Mouse (Mus musculus): ENCODE data around the gene Noct. TPM values are rescaled to one million over a fixed set of nuclear protein-coding genes. Genes with fewer than 3 reads are reported as not detected.

Gene Noct
- polyA plus RNA-seq, 1 experiment from 2014 or later: 21.5 TPM

DNA sequence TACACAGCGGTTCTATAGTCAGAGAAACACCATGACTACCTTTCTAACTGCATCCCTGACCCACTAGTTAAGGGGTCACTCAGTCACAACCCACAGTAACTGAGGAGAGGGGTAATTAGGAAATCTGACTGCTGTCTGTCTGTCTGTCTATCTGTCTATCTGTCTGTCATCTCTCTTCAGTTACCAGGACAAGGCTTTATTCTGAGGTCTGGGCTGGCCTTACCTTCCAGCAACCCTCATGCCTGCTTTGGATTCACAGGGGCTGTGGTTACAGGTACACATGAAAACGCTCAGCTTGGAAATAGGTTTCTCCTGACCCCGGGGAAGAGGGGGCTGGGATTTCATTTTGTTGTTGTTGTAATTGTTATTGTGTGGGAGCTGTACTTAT lies 27.5 kb upstream of the Noct start:
- no peaks in the 10 kb centered on the region for H3K9me3 ChIP-seq
- no peak overlapping the region for H3K4me2 ChIP-seq
- no peak overlapping the region for H3K9ac ChIP-seq
- H3K4me1 ChIP-seq (replicated peaks): 0 out of 2 replicates have a peak, but pooled peaks cover 5% of the 10 kb centered on the region
- no peak overlapping the region for H3K4me3 ChIP-seq
- WGBS: 92% methylated on average over 3 of the region's 3 CpGs
- no peak for ATAC-seq (ENCODE audit: low read depth)
- no peaks in the 10 kb centered on the region for H3K36me3 ChIP-seq
- no peaks in the 10 kb centered on the region for H3K27me3 ChIP-seq
- no peak overlapping the region for H3K27ac ChIP-seq (replicated peaks)

DNA sequence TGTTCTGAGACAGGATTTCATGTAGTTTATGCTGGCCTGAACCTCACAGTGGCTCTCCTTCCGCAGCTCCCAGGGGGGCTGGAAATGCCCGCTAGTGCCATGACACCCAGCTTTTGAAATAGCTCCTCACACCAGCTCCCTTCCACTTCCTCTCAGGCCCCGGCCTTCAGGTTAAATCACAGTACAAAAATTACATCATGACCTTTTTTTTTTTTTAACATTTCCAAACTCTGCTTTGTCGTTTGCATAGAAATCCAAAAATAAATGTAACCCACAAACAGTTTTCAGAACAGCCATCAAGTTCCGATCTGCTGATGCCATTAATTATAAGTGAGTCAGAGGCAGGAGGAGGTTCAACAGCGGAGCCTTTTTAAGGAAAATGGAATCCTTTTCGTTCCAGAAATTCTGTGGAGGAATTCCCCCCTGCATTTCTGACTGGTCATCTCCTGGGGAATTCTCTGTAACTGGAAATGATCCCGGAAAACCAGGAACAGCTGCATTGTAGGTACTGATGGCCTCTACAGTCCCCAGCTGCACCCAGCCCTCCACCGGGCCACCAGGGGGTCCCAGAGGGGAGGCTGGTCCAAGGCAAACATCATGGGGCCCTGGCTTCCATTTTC lies 27.0 kb upstream of the Noct start:
- Histone ChIP-seq H3K27me3 (no peaks in the 10 kb centered on the region), H3K4me2 (no peak overlapping the region), H3K9ac (no peak overlapping the region), H3K27ac (replicated peaks) (no peak overlapping the region), H3K36me3 (no peaks in the 10 kb centered on the region), H3K4me3 (no peak overlapping the region), H3K4me1 (replicated peaks) (0 out of 2 replicates have a peak, but pooled peaks cover 5% of the 10 kb centered on the region), H3K9me3 (no peaks in the 10 kb centered on the region)
- no peak for ATAC-seq (ENCODE audit: low read depth)
- 70% methylated on average over 9 of the region's 9 CpGs for WGBS

GRCm38 (mm10) chr3:51198291-51198690 lies 26.0 kb upstream of the Noct start:
- WGBS: 70% methylated on average over 1 of the region's 1 CpGs
- Histone ChIP-seq H3K36me3 (no peaks in the 10 kb centered on the region), H3K27ac (replicated peaks) (no peak overlapping the region), H3K4me3 (no peak overlapping the region), H3K9ac (no peak overlapping the region), H3K27me3 (no peaks in the 10 kb centered on the region), H3K4me1 (replicated peaks) (0 out of 2 replicates have a peak, but pooled peaks cover 5% of the 10 kb centered on the region), H3K4me2 (no peak overlapping the region), H3K9me3 (no peaks in the 10 kb centered on the region)
- no peak for ATAC-seq (ENCODE audit: low read depth)

- 79% methylated on average over 6 of the region's 6 CpGs for WGBS
- Histone ChIP-seq H3K4me3 (no peak overlapping the region), H3K27ac (replicated peaks) (no peak overlapping the region), H3K36me3 (no peaks in the 10 kb centered on the region), H3K9ac (no peak overlapping the region), H3K27me3 (no peaks in the 10 kb centered on the region), H3K9me3 (no peaks in the 10 kb centered on the region), H3K4me1 (replicated peaks) (0 out of 2 replicates have a peak, but pooled peaks cover 5% of the 10 kb centered on the region), H3K4me2 (no peak overlapping the region)
- no peak for ATAC-seq (ENCODE audit: low read depth)
These were observed 25.1 kb upstream of the Noct start for GRCm38 (mm10) chr3:51199130-51199529.

GRCm38 (mm10) chr3:51200311-51200710 lies 23.9 kb upstream of the Noct start:
- H3K4me3 ChIP-seq: no peak overlapping the region
- ATAC-seq (ENCODE audit: low read depth): no peak
- no peaks in the 10 kb centered on the region for H3K9me3 ChIP-seq
- H3K4me2 ChIP-seq: no peak overlapping the region
- H3K27ac ChIP-seq (replicated peaks): no peak overlapping the region
- H3K9ac ChIP-seq: no peak overlapping the region
- H3K4me1 ChIP-seq (replicated peaks): 0 out of 2 replicates have a peak, but pooled peaks cover 5% of the 10 kb centered on the region
- WGBS: 88% methylated on average over 4 of the region's 4 CpGs
- no peaks in the 10 kb centered on the region for H3K27me3 ChIP-seq
- no peaks in the 10 kb centered on the region for H3K36me3 ChIP-seq

GRCm38 (mm10) chr3:51200894-51201293 lies 23.4 kb upstream of the Noct start:
- no peak for ATAC-seq (ENCODE audit: low read depth)

DNA sequence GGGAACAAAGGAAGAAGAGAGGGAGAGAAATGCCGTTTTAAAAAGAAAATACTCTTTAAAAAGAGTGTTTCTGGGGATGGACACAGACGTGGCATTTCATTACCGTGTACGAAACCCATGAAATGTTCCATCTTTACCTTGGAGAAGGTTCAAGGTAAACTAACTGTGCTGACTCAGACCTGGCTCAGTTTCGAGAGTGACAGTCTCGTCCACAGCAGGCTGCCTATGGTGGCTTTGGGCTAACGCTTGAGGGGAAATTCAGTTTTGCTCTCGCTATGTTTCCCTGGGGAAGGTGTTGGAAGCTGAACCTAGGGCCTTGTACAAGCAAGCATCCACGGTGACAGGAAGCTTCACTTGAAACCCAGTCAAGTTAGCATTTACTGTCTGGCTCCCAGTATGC lies 22.3 kb upstream of the Noct start:
- no peaks in the 10 kb centered on the region for H3K9me3 ChIP-seq
- no peak overlapping the region for H3K27ac ChIP-seq (replicated peaks)
- WGBS: 74% methylated on average over 9 of the region's 9 CpGs
- H3K9ac ChIP-seq: no peak overlapping the region
- no peak for ATAC-seq (ENCODE audit: low read depth)
- H3K27me3 ChIP-seq: no peaks in the 10 kb centered on the region
- no peak overlapping the region for H3K4me2 ChIP-seq
- H3K36me3 ChIP-seq: no peaks in the 10 kb centered on the region
- no peak overlapping the region for H3K4me3 ChIP-seq
- 0 out of 2 replicates have a peak, but pooled peaks cover 4% of the 10 kb centered on the region for H3K4me1 ChIP-seq (replicated peaks)

More at GRCm38 (mm10) chr3:51200894-51201293, 23.4 kb upstream of the Noct start:
- Histone ChIP-seq H3K4me3 (no peak overlapping the region), H3K27ac (replicated peaks) (no peak overlapping the region), H3K36me3 (no peaks in the 10 kb centered on the region), H3K27me3 (no peaks in the 10 kb centered on the region), H3K9me3 (no peaks in the 10 kb centered on the region), H3K4me2 (no peak overlapping the region), H3K9ac (no peak overlapping the region), H3K4me1 (replicated peaks) (0 out of 2 replicates have a peak, but pooled peaks cover 2% of the 10 kb centered on the region)
- WGBS: 93% methylated on average over 7 of the region's 7 CpGs

GRCm38 (mm10) chr3:51202491-51202987 lies 21.7 kb upstream of the Noct start:
- Histone ChIP-seq H3K9ac (no peak overlapping the region), H3K36me3 (no peaks in the 10 kb centered on the region), H3K27me3 (no peaks in the 10 kb centered on the region), H3K9me3 (no peaks in the 10 kb centered on the region), H3K4me2 (no peak overlapping the region), H3K27ac (replicated peaks) (no peak overlapping the region), H3K4me1 (replicated peaks) (0 out of 2 replicates have a peak, but pooled peaks cover 4% of the 10 kb centered on the region), H3K4me3 (no peak overlapping the region)
- 87% methylated on average over 8 of the region's 8 CpGs for WGBS
- no peak for ATAC-seq (ENCODE audit: low read depth)

DNA sequence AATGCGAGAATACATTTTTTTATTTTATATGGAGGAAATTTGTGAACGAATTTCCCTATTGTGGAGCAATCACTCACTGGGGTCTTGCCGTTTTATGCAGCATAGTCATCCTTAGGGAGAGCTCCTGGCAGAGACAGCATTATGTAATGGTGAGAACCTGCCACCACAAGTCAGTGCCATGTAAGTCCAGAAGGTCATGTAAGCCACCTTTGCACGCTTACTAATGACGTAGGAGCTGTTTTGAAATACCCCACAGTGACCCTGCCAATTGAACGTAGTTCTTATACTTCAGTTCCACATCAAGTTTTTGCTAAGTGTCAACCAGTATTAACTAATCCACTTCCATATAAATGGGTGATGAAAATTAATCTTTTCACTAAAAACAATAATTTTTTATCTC lies 20.3 kb upstream of the Noct start:
- Histone ChIP-seq H3K27me3 (no peaks in the 10 kb centered on the region), H3K9ac (no peak overlapping the region), H3K27ac (replicated peaks) (no peak overlapping the region), H3K4me3 (no peak overlapping the region), H3K4me1 (replicated peaks) (0 out of 2 replicates have a peak, but pooled peaks cover 4% of the 10 kb centered on the region), H3K36me3 (no peaks in the 10 kb centered on the region), H3K4me2 (no peak overlapping the region), H3K9me3 (no peaks in the 10 kb centered on the region)
- ATAC-seq (ENCODE audit: low read depth): no peak
- 91% methylated on average over 6 of the region's 6 CpGs for WGBS

GRCm38 (mm10) chr3:51204441-51204840 lies 19.8 kb upstream of the Noct start:
- H3K4me1 ChIP-seq (replicated peaks): 0 out of 2 replicates have a peak, but pooled peaks cover 4% of the 10 kb centered on the region
- H3K4me2 ChIP-seq: no peak overlapping the region
- no peaks in the 10 kb centered on the region for H3K9me3 ChIP-seq
- ATAC-seq (ENCODE audit: low read depth): no peak
- no peak overlapping the region for H3K9ac ChIP-seq
- H3K27me3 ChIP-seq: no peaks in the 10 kb centered on the region
- no peak overlapping the region for H3K27ac ChIP-seq (replicated peaks)
- no peaks in the 10 kb centered on the region for H3K36me3 ChIP-seq
- WGBS: 90% methylated on average over 5 of the region's 5 CpGs
- H3K4me3 ChIP-seq: no peak overlapping the region

GRCm38 (mm10) chr3:51204897-51205296 lies 19.4 kb upstream of the Noct start:
- H3K36me3 ChIP-seq: no peaks in the 10 kb centered on the region
- no peak overlapping the region for H3K9ac ChIP-seq
- no peak for ATAC-seq (ENCODE audit: low read depth)
- 0 out of 2 replicates have a peak, but pooled peaks cover 4% of the 10 kb centered on the region for H3K4me1 ChIP-seq (replicated peaks)
- WGBS: 78% methylated on average over 14 of the region's 14 CpGs
- no peak overlapping the region for H3K4me3 ChIP-seq
- no peak overlapping the region for H3K4me2 ChIP-seq
- H3K9me3 ChIP-seq: no peaks in the 10 kb centered on the region
- H3K27me3 ChIP-seq: no peaks in the 10 kb centered on the region
- H3K27ac ChIP-seq (replicated peaks): no peak overlapping the region

DNA sequence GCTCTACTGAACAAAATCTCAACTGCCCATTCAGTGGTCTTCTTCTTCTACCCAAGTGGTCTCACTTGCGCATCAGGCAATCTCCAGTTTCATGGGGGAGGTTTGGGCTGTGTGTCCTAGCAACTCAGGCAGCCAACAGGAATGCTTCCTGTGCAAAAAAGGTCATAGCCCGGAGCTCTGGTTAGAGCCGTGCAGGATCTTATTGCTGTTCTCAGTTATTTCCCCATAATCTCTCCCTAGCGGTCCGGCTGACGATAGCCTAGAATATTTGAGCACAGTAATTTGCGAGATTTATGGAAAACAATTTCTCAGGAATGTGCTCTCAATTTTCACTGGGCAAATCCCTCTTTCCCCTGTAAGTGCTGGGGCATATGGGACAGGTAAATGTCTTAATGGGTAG lies 17.7 kb upstream of the Noct start:
- Histone ChIP-seq H3K4me1 (replicated peaks) (0 out of 2 replicates have a peak, but pooled peaks cover 4% of the 10 kb centered on the region), H3K4me2 (no peak overlapping the region), H3K9ac (no peak overlapping the region), H3K9me3 (no peaks in the 10 kb centered on the region), H3K36me3 (no peaks in the 10 kb centered on the region), H3K27me3 (no peaks in the 10 kb centered on the region), H3K27ac (replicated peaks) (no peak overlapping the region), H3K4me3 (no peak overlapping the region)
- ATAC-seq (ENCODE audit: low read depth): peak; percentile 32; the same call in 1 of the 2 replicates
- WGBS: 62% methylated on average over 7 of the region's 7 CpGs

DNA sequence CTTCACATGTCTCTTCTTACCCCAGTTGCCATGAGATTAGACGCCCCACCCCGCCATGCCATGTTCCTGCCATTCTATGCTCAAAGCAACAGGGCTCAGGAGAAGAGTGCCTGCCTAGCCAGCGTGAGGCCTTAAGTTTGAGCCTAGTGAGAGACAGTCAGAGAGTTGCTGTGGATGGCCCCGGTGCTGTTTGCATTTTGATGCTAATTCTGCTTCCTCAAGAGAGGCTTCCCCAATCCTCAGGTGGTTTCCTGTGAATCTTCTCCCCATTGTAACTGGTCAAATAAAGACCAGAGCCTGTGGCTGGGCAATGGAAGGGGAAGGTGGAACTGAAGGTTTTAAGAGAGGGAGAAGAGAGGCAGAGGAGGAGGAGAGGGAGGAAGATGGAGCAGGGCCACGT lies 15.6 kb upstream of the Noct start:
- 45% methylated on average over 5 of the region's 5 CpGs for WGBS
- ATAC-seq (ENCODE audit: low read depth): no peak
- no peak overlapping the region for H3K4me3 ChIP-seq
- H3K27ac ChIP-seq (replicated peaks): no peak overlapping the region
- 0 out of 2 replicates have a peak, but pooled peaks cover 4% of the 10 kb centered on the region for H3K4me1 ChIP-seq (replicated peaks)
- no peaks in the 10 kb centered on the region for H3K36me3 ChIP-seq
- H3K27me3 ChIP-seq: no peaks in the 10 kb centered on the region
- no peak overlapping the region for H3K9ac ChIP-seq
- H3K9me3 ChIP-seq: no peaks in the 10 kb centered on the region
- H3K4me2 ChIP-seq: no peak overlapping the region

Measured in neural tube, embryonic 13.5 days (tissue).